Mouse (Mus musculus) limb, embryonic 12.5 days (tissue): ENCODE data around the gene Amz2. TPM values are rescaled to one million over a fixed set of nuclear protein-coding genes. Genes with fewer than 3 reads are reported as not detected.

Experiments used
- ATAC-seq: fragments of 200-750 bp; cut with Nextera tagmentation; 2 replicates; pipeline ENCODE4 v1.8.0; 2017; ENCODE audit warnings: low read depth, moderate TSS enrichment; ENCODE audit not compliant: insufficient number of reproducible peaks, insufficient read depth, low FRiP score, low TSS enrichment
- H3K27ac ChIP-seq: fragments of 300-500 bp; sonication (generic); 2 replicates; pipeline ENCODE4 v1.5.1; 2016; ENCODE audit warnings: mild to moderate bottlenecking, moderate library complexity
- H3K27me3 ChIP-seq: fragments of 300-500 bp; sonication (generic); 2 replicates; pipeline ENCODE4 v1.6.1; 2016; ENCODE audit warnings: mild to moderate bottlenecking, moderate library complexity
- H3K36me3 ChIP-seq: fragments of 300-500 bp; sonication (generic); 2 replicates; pipeline ENCODE4 v1.6.1; 2016; ENCODE audit warnings: mild to moderate bottlenecking, moderate library complexity
- H3K4me1 ChIP-seq: fragments of 300-500 bp; sonication (generic); replicated peaks from 2 replicates; pipeline ENCODE4 v1.6.1; 2016
- H3K4me2 ChIP-seq: fragments of 300-500 bp; sonication (generic); 2 replicates; pipeline ENCODE4 v1.6.1; 2016; ENCODE audit warnings: mild to moderate bottlenecking, moderate library complexity
- H3K4me3 ChIP-seq: fragments of 300-500 bp; sonication (generic); replicated peaks from 2 replicates; pipeline ENCODE4 v1.5.1; 2016; ENCODE audit warnings: mild to moderate bottlenecking
- H3K9ac ChIP-seq: fragments of 300-500 bp; sonication (generic); replicated peaks from 2 replicates; pipeline ENCODE4 v1.6.1; 2016; ENCODE audit warnings: mild to moderate bottlenecking, moderate library complexity
- H3K9me3 ChIP-seq: fragments of 300-500 bp; sonication (generic); 2 replicates; pipeline ENCODE4 v1.6.1; 2016; ENCODE audit warnings: mild to moderate bottlenecking, moderate library complexity
- WGBS: fragments of 180-500 bp; shearing (Covaris S2); methylation state at CpG from one replicate; pipeline ENCODE4 v1.1.7; 2016; 5-methylcytosine and 5-hydroxymethylcytosine counted together
- polyA plus RNA-seq: library from polyadenylated mRNA; unstranded; fragments of >200 nt; fragmentation: Nextera tagmentation; extraction: Ambion mirVana; gene quantifications from 2 replicates; pipeline ENCODE4 v1.2.1, GENCODE M21; 2016

Gene Amz2
- polyA plus RNA-seq, 1 experiment from 2014 or later, result 46.8 TPM

DNA sequence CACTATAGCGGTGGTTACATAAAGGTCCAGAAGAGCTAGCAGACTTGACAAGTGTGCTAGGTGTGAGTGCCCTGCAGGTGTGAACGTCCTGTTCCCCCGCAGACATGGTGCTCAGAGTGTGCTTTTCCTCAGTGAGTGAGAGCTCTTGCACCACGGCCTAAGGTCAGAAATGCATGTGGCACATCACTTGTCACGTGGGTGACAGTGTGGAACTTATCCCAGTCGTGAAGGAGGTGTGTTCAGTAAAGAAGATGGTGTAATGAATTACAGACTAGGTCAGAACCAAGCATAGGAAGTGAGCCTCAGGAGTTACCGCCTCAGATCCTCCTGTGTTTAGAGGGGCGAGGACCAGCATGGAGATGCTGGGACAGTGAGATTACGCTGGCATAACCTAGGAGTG is 30.5 kb upstream of the Amz2 start:
- peaks cover 76% of the 10 kb centered on the region for H3K36me3 ChIP-seq
- no peak overlapping the region for H3K4me3 ChIP-seq
- H3K27ac ChIP-seq, result no peak overlapping the region
- H3K4me2 ChIP-seq, result no peak overlapping the region
- ATAC-seq, result no peak
- no peaks in the 10 kb centered on the region for H3K27me3 ChIP-seq
- H3K9me3 ChIP-seq, result no peaks in the 10 kb centered on the region
- no peak overlapping the region for H3K9ac ChIP-seq
- no peaks in the 10 kb centered on the region for H3K4me1 ChIP-seq
- WGBS, result 89% methylated on average over 9 of the region's 9 CpGs

DNA sequence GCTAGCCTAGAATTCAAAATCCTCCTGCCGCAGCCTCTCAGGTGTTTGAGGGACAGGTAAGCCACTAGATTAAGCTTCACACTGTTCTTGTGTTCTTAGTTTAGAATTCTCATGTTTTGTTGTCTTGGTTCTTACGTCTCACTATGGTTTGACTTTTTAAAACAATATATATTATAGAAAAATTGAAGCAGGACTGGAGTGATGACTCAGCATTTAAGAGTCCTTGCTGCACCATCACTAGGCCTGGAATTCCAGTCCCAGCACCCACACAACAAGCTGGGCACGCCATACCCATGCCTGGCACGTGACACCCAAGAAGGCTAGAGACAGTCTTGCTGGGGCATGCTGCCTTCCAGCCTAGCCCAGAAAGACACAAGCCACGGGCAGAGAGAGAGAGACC is 19.3 kb upstream of the Amz2 start:
- 89% methylated on average over 5 of the region's 5 CpGs for WGBS

DNA sequence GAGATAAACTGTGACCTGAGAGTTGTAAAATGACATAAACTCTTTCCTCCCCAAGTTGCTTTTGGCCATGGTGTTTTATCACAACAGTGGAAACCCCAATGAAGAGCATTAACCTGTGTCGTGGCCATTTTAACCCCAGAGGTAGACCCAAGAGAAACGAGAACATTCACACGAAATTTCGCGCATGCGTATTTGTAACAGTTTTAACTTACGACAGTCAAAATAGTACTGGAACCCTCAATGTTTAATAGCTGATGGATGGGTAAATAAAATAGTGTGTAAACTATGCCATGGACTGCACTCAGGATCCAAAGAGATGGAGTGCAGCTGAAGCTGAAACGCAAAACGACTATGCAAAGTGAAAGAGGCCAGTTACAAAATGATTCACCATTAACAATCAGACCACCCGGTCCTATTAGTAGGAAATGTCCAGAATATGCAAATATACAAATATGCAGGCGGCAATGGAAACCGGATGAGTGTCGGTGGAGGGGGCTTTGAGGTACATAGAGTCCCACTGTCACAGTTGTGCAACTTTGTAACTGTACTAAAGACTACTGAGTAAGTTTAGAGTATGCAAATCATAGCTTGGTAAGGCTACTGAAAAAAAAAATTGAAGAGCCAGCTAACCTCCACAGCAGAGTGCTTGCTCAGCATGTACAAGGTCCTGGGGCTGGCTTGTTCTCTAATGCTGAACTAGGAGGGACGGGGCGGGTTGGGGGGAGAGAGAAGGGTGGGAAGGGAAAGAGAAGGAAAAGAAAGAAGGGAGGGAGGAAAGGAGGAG is 15.4 kb upstream of the Amz2 start:
- 0 out of 2 replicates have a peak, but pooled peaks cover 4% of the 10 kb centered on the region for H3K9me3 ChIP-seq
- H3K36me3 ChIP-seq, result no peaks in the 10 kb centered on the region
- H3K9ac ChIP-seq, result no peak overlapping the region
- 90% methylated on average over 15 of the region's 15 CpGs for WGBS
- no peak overlapping the region for H3K27ac ChIP-seq
- no peak overlapping the region for H3K4me2 ChIP-seq
- H3K4me3 ChIP-seq, result no peak overlapping the region
- H3K27me3 ChIP-seq, result no peaks in the 10 kb centered on the region
- no peaks in the 10 kb centered on the region for H3K4me1 ChIP-seq
- ATAC-seq, result no peak

More for the DNA sequence above, 19.3 kb upstream of the Amz2 start:
- no peak overlapping the region for H3K4me3 ChIP-seq
- H3K4me1 ChIP-seq, result no peaks in the 10 kb centered on the region
- H3K4me2 ChIP-seq, result no peak overlapping the region
- no peaks in the 10 kb centered on the region for H3K9me3 ChIP-seq
- H3K27me3 ChIP-seq, result no peaks in the 10 kb centered on the region
- peaks cover 2% of the 10 kb centered on the region; the same call in 1 of the 2 replicates for H3K36me3 ChIP-seq
- no peak overlapping the region for H3K27ac ChIP-seq
- no peak for ATAC-seq
- no peak overlapping the region for H3K9ac ChIP-seq

DNA sequence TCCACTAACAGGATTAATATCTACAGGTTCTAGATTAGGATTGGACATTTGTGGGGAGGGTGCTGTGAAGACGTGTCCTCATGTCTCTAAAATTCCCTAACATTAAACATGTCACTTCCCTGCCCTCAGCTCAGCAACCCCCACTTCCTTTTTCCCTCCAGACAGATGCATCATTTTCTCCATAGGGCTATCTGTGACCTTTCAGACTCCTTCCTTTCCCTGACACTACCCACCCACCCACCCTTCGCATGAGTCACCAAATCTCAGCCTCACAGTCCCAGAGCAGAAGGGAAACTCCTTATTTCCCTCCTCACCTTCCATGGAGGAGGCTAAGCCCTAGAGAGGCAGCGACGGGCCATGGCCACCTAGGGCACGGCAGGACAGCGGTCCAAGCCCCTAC is 12.1 kb upstream of the Amz2 start, which contains the start of gene 9930022D16Rik:
9930022D16Rik (plus strand) TSS at position 301 of the 400 bp plus-strand sequence.
- 0 out of 2 replicates have a peak, but pooled peaks cover 4% of the 10 kb centered on the region for H3K9me3 ChIP-seq
- no peak within 1 kb of the TSS for H3K4me2 ChIP-seq
- no peaks in the 10 kb centered on the region for H3K27me3 ChIP-seq
- no peak for ATAC-seq
- 0 out of 2 replicates have a peak within 1 kb of the TSS, but pooled peaks have one; percentile 8 for H3K9ac ChIP-seq
- H3K4me3 ChIP-seq, result no peak within 1 kb of the TSS
- H3K27ac ChIP-seq, result no peak within 1 kb of the TSS
- H3K4me1 ChIP-seq, result no peaks in the 10 kb centered on the region
- no peaks in the 10 kb centered on the region for H3K36me3 ChIP-seq
- 84% methylated on average over 6 of the region's 6 CpGs for WGBS

DNA sequence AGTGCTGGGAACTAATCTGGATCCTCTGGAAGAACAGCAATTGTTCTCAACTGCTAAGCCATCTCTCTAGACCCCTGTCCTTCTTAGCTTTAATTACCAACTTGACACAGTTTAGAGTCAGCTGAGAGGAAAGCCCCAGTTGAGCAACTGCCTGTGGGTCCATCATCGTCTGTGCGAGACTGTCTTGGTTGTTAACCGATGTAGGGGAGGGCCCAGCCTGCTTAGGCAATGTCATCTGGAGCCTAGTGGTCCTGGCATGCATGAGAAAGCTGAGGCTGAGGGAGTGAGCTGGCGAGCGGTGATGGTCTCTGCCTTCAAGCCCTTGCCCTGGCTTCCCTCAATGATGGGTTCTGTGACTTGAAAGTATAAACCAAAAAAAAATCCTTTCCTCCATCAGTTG is 10.9 kb upstream of the Amz2 start:
- H3K4me3 ChIP-seq, result no peak overlapping the region
- 86% methylated on average over 5 of the region's 5 CpGs for WGBS
- 0 out of 2 replicates have a peak, but pooled peaks cover 4% of the 10 kb centered on the region for H3K9me3 ChIP-seq

DNA sequence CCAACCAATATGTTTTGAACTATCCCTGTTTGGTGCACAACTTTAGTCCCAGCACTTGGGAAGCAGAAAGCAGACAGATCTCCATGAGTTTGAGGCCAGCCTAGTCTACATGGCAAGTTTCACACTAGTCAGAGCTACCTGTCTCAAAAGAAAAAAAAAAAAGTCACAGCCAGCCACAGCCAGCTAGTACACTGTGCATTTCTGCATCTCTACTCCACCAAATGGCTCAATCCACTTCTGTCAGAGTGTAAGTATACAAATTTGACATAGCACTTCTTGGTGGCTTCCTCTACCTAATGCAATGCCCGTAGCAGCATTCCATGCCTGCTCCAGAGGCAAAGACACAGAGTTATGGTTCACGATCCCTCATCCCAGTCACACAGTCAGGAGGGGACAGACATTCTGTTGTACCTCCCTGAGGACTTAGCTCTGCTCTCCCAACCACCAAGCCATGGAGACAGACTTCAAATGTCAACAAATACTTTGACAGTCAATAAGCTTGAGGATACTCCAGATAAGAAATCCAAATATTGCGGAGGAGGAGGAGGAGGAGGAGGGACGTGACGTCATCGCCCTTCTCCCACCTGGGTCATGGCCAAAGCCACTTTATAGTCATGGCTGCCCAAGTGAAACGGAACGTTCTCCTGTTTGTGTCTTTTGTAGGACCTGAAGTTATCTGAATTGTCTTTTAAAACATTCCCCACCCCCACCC is 8.9 kb upstream of the Amz2 start:
- H3K4me1 ChIP-seq, result peaks cover 4% of the 10 kb centered on the region; the same call in 1 of the 2 replicates
- no peaks in the 10 kb centered on the region for H3K36me3 ChIP-seq
- H3K4me2 ChIP-seq, result no peak overlapping the region
- 0 out of 2 replicates have a peak, but pooled peaks cover 1% of the 10 kb centered on the region for H3K9me3 ChIP-seq
- no peak for ATAC-seq
- WGBS, result 83% methylated on average over 8 of the region's 8 CpGs
- H3K27ac ChIP-seq, result no peak overlapping the region
- no peak overlapping the region for H3K4me3 ChIP-seq
- no peak overlapping the region for H3K9ac ChIP-seq
- peaks cover 7% of the 10 kb centered on the region; the same call in 1 of the 2 replicates for H3K27me3 ChIP-seq

More for the DNA sequence above, 10.9 kb upstream of the Amz2 start:
- Histone ChIP-seq H3K4me1 (peaks cover 2% of the 10 kb centered on the region; the same call in 1 of the 2 replicates), H3K4me2 (no peak overlapping the region), H3K27me3 (peaks cover 2% of the 10 kb centered on the region; the same call in 1 of the 2 replicates), H3K27ac (no peak overlapping the region), H3K9ac (0 out of 2 replicates have a peak overlapping the region, but pooled peaks have one; percentile 8), H3K36me3 (no peaks in the 10 kb centered on the region)
- ATAC-seq, result no peak

DNA sequence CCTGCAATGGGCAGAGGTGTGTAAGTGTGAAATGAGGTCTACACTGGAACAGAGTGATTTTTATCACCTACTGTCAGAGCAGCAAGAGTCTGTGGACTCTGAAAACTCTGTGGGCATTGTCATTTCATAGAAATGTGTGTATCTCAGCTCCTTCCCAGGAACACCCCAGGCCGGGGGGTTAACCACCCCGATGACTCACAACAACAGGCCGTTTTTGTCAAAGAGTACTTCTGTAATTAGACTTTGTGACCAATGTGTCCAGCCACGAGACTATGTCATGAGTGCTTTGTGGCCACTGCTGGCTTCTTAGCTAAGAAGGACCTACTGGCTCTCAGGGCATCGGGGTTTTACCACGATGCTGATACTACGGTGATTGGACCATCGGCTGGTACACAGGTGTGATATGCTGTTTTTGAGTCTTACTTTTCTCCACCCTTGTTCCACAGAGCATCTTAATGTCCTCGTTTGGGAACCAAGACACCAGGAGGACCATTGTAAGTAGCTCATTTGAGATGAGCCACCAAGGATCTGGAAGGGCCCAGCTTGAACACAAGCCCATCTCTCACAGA is 8.2 kb upstream of the Amz2 start:
- H3K9me3 ChIP-seq, result no peaks in the 10 kb centered on the region

DNA sequence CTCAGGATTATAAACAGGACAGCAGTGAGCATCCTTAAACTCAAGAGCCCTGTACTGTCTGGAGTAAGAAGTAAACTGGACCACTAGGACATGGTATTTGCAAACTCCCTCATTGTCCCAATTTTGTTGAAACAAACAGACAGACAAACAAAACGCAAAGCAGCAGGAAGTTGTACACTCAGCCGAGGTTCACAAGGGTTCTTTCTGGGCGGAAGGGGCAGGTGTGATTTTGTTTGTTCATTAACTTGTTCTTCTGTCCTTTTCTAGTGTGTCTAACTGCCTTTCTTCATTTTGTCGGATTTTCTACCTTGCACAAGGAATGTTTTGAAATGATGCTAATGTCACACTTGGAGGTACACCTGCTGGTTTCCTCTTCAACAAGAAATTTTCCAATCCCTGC is 6.3 kb upstream of the Amz2 start:
- ATAC-seq, result no peak
- H3K27ac ChIP-seq, result no peak overlapping the region
- H3K4me2 ChIP-seq, result no peak overlapping the region
- H3K9me3 ChIP-seq, result no peaks in the 10 kb centered on the region
- H3K9ac ChIP-seq, result no peak overlapping the region
- H3K27me3 ChIP-seq, result peaks cover 7% of the 10 kb centered on the region; the same call in 1 of the 2 replicates
- no peak overlapping the region for H3K4me3 ChIP-seq
- peaks cover 4% of the 10 kb centered on the region; the same call in 1 of the 2 replicates for H3K4me1 ChIP-seq
- WGBS, result 55% methylated on average over 4 of the region's 4 CpGs
- H3K36me3 ChIP-seq, result no peaks in the 10 kb centered on the region

More for the DNA sequence above, 8.2 kb upstream of the Amz2 start:
- Histone ChIP-seq H3K4me3 (no peak overlapping the region), H3K27ac (no peak overlapping the region), H3K4me1 (peaks cover 4% of the 10 kb centered on the region; the same call in 1 of the 2 replicates), H3K9ac (no peak overlapping the region), H3K36me3 (no peaks in the 10 kb centered on the region), H3K27me3 (peaks cover 7% of the 10 kb centered on the region; the same call in 1 of the 2 replicates), H3K4me2 (no peak overlapping the region)
- ATAC-seq, result no peak
- 84% methylated on average over 9 of the region's 9 CpGs for WGBS

DNA sequence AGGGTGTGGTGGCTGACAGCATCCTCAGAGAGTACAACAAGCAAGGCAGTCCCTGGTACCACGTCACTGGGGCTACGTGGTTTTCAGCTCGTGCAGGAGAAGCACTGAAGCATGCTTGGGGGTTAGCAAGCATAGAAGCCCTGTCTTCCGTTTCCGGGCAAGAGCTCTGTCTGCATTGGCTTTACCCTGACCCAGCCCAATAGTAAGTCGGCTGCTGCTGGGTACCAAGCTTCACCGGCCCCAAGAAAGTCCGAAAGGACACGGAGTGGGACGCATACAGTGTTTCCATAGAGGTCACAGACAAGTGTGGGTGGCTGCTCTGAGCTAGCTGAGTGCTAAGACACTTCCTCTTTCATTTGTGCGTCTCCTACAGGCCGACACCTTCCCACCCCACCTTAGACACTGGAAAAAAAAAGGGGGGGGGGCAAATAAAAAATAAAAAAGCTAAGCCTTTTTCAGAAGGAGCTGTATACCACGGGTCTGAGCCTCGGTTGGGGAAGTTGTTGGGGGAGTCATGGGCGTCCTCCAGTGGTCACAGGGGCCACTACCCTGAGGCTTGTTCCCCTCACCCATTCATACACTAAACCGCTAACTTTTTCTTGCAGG is 5.7 kb upstream of the Amz2 start:
- Histone ChIP-seq H3K27ac (no peak overlapping the region), H3K4me1 (peaks cover 4% of the 10 kb centered on the region; the same call in 1 of the 2 replicates), H3K9me3 (no peaks in the 10 kb centered on the region), H3K36me3 (no peaks in the 10 kb centered on the region), H3K27me3 (peaks cover 7% of the 10 kb centered on the region; the same call in 1 of the 2 replicates), H3K4me3 (no peak overlapping the region), H3K9ac (0 out of 2 replicates have a peak overlapping the region, but pooled peaks have one; percentile 19), H3K4me2 (no peak overlapping the region)
- WGBS, result 49% methylated on average over 16 of the region's 16 CpGs
- ATAC-seq, result no peak

DNA sequence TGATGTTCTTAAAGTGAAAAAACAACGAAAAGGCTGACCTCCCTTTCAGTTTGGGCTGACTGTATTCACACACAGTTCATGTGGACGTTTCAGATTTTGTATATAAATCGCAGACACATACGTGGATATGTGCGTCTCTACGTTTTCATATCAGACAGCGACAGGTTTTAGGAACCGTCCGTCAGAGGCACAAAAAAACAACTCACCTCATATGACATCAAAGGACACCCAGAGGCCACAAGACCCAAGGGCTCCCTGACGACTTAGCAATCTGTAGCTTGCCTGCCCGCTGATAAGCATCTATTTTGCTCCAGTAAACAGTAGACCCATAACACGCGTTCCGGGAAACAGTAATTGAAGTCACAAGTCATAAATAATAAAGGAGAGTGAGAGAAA is 5.2 kb upstream of the Amz2 start:
- 82% methylated on average over 14 of the region's 14 CpGs for WGBS
- no peak for ATAC-seq
- Histone ChIP-seq H3K27me3 (peaks cover 7% of the 10 kb centered on the region; the same call in 1 of the 2 replicates), H3K4me3 (no peak overlapping the region), H3K4me1 (peaks cover 4% of the 10 kb centered on the region; the same call in 1 of the 2 replicates), H3K9ac (no peak overlapping the region), H3K4me2 (no peak overlapping the region), H3K36me3 (no peaks in the 10 kb centered on the region), H3K27ac (no peak overlapping the region), H3K9me3 (no peaks in the 10 kb centered on the region)
